Mouse (Mus musculus) liver, postnatal 0 days (tissue): ENCODE results near the gene Rhpn2.

Experiments
- CTCF ChIP-seq: sonication (generic); IDR thresholded peaks from 2 replicates; pipeline ENCODE4 v1.5.1; 2016; ENCODE audit warnings: antibody characterized with exemption, low read depth
- EP300 ChIP-seq: IDR thresholded peaks from 2 replicates; pipeline ENCODE4 v1.6.1; 2016; ENCODE audit warnings: antibody characterized with exemption, low read depth, mild to moderate bottlenecking

DNA sequence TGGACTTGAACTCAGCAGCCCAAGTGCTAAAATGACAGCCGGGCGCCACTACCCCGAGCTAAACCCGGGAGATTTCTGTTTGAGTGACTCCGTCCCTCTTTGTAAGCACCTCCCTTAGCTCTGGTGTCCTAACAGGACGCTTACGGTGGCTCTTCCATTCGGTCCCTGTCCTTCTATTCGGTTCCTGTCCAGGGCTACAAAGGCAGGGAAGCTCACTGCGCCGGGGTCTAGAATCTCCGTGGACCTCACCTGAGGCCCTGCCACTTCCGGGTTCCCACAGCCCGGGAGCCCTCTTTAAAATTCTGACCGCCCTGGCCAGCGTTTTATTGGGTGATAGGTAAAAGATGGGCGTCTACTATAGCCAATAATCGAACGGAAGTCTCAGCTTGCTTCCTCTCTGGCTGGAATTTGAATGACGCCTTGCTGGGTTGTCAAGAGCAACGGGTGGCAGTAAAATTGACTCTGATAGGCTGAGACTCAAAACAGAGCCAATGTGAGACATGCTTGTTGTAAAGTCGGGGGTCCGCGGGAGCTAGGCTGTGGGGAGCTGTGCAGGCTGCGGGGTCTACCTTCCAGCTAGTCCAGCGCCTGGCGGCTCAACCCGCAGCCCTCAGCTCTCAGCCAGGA, 62.7 kb downstream of the Rhpn2 start, which contains the start of the genes Faap24 and Cep89:
- TF ChIP-seq CTCF, result no peak
- peak; percentile 67 for TF ChIP-seq EP300
